Mouse (Mus musculus): ENCODE data around the gene Pitpnm2. TPM values are rescaled to one million over a fixed set of nuclear protein-coding genes. Genes with fewer than 3 reads are reported as not detected.

The Pitpnm2 gene
- polyA plus RNA-seq, 1 experiment from 2014 or later = 7.5 TPM

DNA sequence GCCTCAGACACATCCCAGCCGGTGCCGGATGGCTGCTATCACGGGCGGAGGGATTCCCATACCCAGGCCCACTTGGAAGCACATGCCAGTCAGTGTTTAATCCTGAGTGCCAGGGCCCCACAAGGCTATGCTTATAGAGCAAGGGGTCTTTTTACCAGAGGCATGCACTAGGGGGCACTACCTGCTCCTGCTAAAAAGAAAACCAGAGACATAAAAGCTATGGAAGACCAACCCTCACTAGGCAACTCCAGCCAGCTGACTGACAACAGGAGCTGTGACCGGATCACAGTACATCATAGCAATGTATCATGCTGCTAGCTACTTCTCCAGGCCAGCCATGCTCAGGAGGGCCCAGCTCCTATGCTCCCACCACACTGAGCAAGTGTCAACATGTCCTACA, 87.0 kb downstream of the Pitpnm2 start:
- WGBS = 40% methylated on average over 5 of the region's 5 CpGs
- no peak for ATAC-seq (ENCODE audit: insufficient number of reproducible peaks, low FRiP score)
- H3K27ac ChIP-seq (ENCODE audit: poor library complexity, severe bottlenecking) = peak overlapping the region; percentile 75
- no peak overlapping the region for H3K4me3 ChIP-seq
- H3K27me3 ChIP-seq (replicated peaks) = no peaks in the 10 kb centered on the region
- H3K4me1 ChIP-seq (replicated peaks) = peaks cover 92% of the 10 kb centered on the region
- no peaks in the 10 kb centered on the region for H3K9me3 ChIP-seq (replicated peaks)
- H3K4me2 ChIP-seq = peak overlapping the region; percentile 29; the same call in 1 of the 2 replicates
- no peak overlapping the region for H3K9ac ChIP-seq
- no peaks in the 10 kb centered on the region for H3K36me3 ChIP-seq

DNA sequence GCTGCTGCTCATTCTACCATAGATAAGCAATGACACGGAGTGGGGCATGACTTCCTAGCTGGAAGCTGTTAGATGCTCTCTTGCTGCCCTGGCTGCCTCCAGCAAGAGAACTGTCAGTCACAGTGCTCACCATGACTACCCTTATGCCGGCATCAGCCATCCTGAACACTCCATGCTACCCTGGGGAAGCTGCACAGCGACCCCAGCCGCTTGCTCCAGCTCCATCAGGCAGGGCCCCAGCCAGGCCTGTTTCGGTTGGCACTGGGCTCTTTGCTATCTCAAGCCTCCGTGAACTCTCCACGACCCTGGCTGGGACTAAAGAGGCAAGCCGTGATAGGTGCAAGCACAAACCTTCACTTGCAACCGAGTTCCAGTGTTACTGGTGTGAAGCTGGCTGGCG, 87.7 kb downstream of the Pitpnm2 start:
- peak overlapping the region; percentile 29; the same call in 1 of the 2 replicates for H3K4me2 ChIP-seq
- peak overlapping the region; percentile 75 for H3K27ac ChIP-seq (ENCODE audit: poor library complexity, severe bottlenecking)
- peak; percentile 74 for ATAC-seq (ENCODE audit: insufficient number of reproducible peaks, low FRiP score)
- WGBS = 13% methylated on average over 10 of the region's 10 CpGs
- H3K27me3 ChIP-seq (replicated peaks) = no peaks in the 10 kb centered on the region
- H3K9ac ChIP-seq = no peak overlapping the region
- H3K36me3 ChIP-seq = no peaks in the 10 kb centered on the region
- H3K9me3 ChIP-seq (replicated peaks) = no peaks in the 10 kb centered on the region
- no peak overlapping the region for H3K4me3 ChIP-seq
- H3K4me1 ChIP-seq (replicated peaks) = peaks cover 85% of the 10 kb centered on the region

- H3K4me3 ChIP-seq = no peak overlapping the region
- 31% methylated on average over 7 of the region's 7 CpGs for WGBS
- no peaks in the 10 kb centered on the region for H3K9me3 ChIP-seq (replicated peaks)
- H3K36me3 ChIP-seq = no peaks in the 10 kb centered on the region
- no peak overlapping the region; the same call in 1 of the 2 replicates for H3K4me2 ChIP-seq
- ATAC-seq (ENCODE audit: insufficient number of reproducible peaks, low FRiP score) = no peak
- H3K27ac ChIP-seq (ENCODE audit: poor library complexity, severe bottlenecking) = peak overlapping the region; percentile 22
- peaks cover 68% of the 10 kb centered on the region for H3K4me1 ChIP-seq (replicated peaks)
- H3K27me3 ChIP-seq (replicated peaks) = no peaks in the 10 kb centered on the region
- H3K9ac ChIP-seq = peak overlapping the region; percentile 33; the same call in 1 of the 2 replicates
Observed at GRCm38 (mm10) chr5:124159453-124159852, 90.1 kb downstream of the Pitpnm2 start.

DNA sequence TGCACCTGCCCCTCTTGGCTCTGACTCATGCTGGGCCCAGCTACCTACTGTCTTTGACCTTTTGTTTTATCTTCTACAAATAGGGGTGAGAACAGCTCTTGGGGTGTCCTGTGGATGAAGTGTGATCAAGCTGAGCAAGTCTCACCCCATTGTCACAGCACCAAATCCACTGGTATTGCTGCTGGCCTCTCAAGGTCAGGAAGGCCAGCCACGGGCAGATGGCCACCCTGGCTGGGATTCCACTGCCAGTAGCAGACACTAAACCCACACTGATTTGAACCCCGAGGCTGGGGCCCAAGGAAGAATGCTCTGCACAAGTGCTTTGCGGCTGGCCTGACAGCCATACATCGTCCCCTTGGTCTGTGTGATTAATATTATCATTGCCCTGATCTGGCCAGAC, 91.3 kb downstream of the Pitpnm2 start:
- Histone ChIP-seq H3K27ac (ENCODE audit: poor library complexity, severe bottlenecking) (0 out of 2 replicates have a peak overlapping the region, but pooled peaks have one; percentile 14), H3K36me3 (no peaks in the 10 kb centered on the region), H3K4me3 (no peak overlapping the region), H3K27me3 (replicated peaks) (no peaks in the 10 kb centered on the region), H3K4me1 (replicated peaks) (peaks cover 60% of the 10 kb centered on the region), H3K4me2 (no peak overlapping the region), H3K9me3 (replicated peaks) (no peaks in the 10 kb centered on the region), H3K9ac (peak overlapping the region; percentile 6; the same call in 1 of the 2 replicates)
- ATAC-seq (ENCODE audit: insufficient number of reproducible peaks, low FRiP score) = no peak
- WGBS = 47% methylated on average over 4 of the region's 4 CpGs

GRCm38 (mm10) chr5:124155943-124156342, 93.6 kb downstream of the Pitpnm2 start:
- WGBS = 45% methylated on average over 5 of the region's 5 CpGs
- H3K9ac ChIP-seq = no peak overlapping the region
- H3K36me3 ChIP-seq = peaks cover 21% of the 10 kb centered on the region
- no peak overlapping the region for H3K4me3 ChIP-seq
- H3K4me2 ChIP-seq = no peak overlapping the region
- peaks cover 39% of the 10 kb centered on the region for H3K4me1 ChIP-seq (replicated peaks)
- H3K9me3 ChIP-seq (replicated peaks) = no peaks in the 10 kb centered on the region
- ATAC-seq (ENCODE audit: insufficient number of reproducible peaks, low FRiP score) = no peak
- no peaks in the 10 kb centered on the region for H3K27me3 ChIP-seq (replicated peaks)
- H3K27ac ChIP-seq (ENCODE audit: poor library complexity, severe bottlenecking) = no peak overlapping the region

DNA sequence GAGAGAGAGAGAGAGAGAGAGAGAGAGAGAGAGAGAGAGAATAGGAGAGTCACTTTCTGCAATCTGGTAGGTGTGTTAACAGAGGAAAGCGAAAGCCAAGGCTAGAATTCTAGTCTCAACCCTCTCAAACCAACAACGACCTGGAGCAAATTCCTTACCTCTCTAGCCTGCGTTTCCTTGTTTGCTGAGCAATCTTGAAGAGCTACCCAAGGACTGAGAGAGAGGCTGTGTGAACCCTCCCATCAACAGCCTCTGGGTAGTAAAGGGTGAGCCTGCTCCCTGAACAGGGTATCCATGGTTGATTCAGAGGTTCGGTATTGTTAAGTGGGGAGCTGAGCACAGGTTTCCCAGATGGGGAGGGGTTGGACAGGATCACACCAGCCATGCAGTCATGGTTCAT, 96.8 kb downstream of the Pitpnm2 start:
- no peak overlapping the region for H3K4me2 ChIP-seq
- H3K4me1 ChIP-seq (replicated peaks) = peaks cover 10% of the 10 kb centered on the region
- ATAC-seq (ENCODE audit: insufficient number of reproducible peaks, low FRiP score) = no peak
- WGBS = 77% methylated on average over 4 of the region's 4 CpGs
- no peak overlapping the region for H3K9ac ChIP-seq
- no peaks in the 10 kb centered on the region for H3K27me3 ChIP-seq (replicated peaks)
- H3K36me3 ChIP-seq = peaks cover 34% of the 10 kb centered on the region
- H3K9me3 ChIP-seq (replicated peaks) = no peaks in the 10 kb centered on the region
- H3K27ac ChIP-seq (ENCODE audit: poor library complexity, severe bottlenecking) = no peak overlapping the region
- H3K4me3 ChIP-seq = no peak overlapping the region

DNA sequence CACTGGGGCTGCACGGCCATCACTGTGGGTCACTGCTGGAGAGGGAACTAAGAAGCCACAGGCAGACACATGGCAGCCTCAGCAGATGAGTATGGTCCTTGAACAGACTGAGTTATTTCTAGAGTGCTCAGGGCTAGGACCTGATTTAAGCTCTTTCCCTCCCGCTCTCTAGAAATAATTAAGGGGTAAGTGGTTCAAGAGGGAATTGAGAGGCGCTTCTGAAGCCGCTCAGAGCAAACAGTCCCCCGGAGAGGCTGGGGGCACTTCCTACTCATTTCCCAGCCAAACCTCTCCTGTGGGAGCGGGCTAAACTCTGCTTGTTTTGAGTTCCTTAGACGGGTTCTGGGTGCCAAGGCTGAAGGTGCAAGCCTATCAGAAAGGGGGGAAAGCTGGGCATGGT, 98.7 kb downstream of the Pitpnm2 start:
- H3K27me3 ChIP-seq (replicated peaks) = no peaks in the 10 kb centered on the region
- H3K4me1 ChIP-seq (replicated peaks) = peaks cover 15% of the 10 kb centered on the region
- WGBS = 73% methylated on average over 7 of the region's 7 CpGs
- H3K4me3 ChIP-seq = no peak overlapping the region
- no peak overlapping the region for H3K27ac ChIP-seq (ENCODE audit: poor library complexity, severe bottlenecking)
- H3K4me2 ChIP-seq = no peak overlapping the region
- no peaks in the 10 kb centered on the region for H3K9me3 ChIP-seq (replicated peaks)
- no peak overlapping the region for H3K9ac ChIP-seq
- no peak for ATAC-seq (ENCODE audit: insufficient number of reproducible peaks, low FRiP score)
- peaks cover 40% of the 10 kb centered on the region for H3K36me3 ChIP-seq

DNA sequence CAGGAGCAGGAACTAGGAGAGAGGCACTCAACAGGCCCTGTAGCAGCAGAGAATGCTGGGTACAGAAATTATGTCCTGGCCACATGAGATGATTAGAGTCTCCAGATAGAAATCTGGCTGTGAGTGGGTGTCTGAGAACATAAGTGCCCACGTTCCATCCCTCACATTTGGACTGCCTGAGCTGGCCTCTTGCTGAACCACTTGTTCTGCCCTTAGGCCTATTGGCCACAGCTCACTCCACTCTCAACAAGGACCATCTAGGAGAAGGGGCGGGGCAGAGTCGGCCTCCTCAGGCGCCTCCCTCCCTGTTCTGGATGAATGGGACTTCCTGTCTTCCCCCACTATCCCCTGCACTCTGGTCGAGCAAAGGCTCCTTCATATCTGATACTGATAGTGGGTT, 100.5 kb downstream of the Pitpnm2 start:
- no peaks in the 10 kb centered on the region for H3K9me3 ChIP-seq (replicated peaks)
- H3K4me2 ChIP-seq = no peak overlapping the region
- peaks cover 12% of the 10 kb centered on the region for H3K4me1 ChIP-seq (replicated peaks)
- H3K36me3 ChIP-seq = peaks cover 51% of the 10 kb centered on the region
- no peaks in the 10 kb centered on the region for H3K27me3 ChIP-seq (replicated peaks)
- WGBS = 45% methylated on average over 5 of the region's 5 CpGs
- H3K9ac ChIP-seq = no peak overlapping the region
- H3K4me3 ChIP-seq = no peak overlapping the region
- no peak for ATAC-seq (ENCODE audit: insufficient number of reproducible peaks, low FRiP score)
- no peak overlapping the region for H3K27ac ChIP-seq (ENCODE audit: poor library complexity, severe bottlenecking)

GRCm38 (mm10) chr5:124138066-124138465, 111.5 kb downstream of the Pitpnm2 start:
- WGBS = 63% methylated on average over 7 of the region's 7 CpGs
- H3K36me3 ChIP-seq = peaks cover 81% of the 10 kb centered on the region
- no peak overlapping the region for H3K27ac ChIP-seq (ENCODE audit: poor library complexity, severe bottlenecking)
- no peaks in the 10 kb centered on the region for H3K9me3 ChIP-seq (replicated peaks)
- no peak overlapping the region for H3K4me2 ChIP-seq
- no peaks in the 10 kb centered on the region for H3K27me3 ChIP-seq (replicated peaks)
- ATAC-seq (ENCODE audit: insufficient number of reproducible peaks, low FRiP score) = peak; percentile 37
- H3K4me1 ChIP-seq (replicated peaks) = peaks cover 16% of the 10 kb centered on the region
- H3K9ac ChIP-seq = no peak overlapping the region
- H3K4me3 ChIP-seq = no peak overlapping the region

DNA sequence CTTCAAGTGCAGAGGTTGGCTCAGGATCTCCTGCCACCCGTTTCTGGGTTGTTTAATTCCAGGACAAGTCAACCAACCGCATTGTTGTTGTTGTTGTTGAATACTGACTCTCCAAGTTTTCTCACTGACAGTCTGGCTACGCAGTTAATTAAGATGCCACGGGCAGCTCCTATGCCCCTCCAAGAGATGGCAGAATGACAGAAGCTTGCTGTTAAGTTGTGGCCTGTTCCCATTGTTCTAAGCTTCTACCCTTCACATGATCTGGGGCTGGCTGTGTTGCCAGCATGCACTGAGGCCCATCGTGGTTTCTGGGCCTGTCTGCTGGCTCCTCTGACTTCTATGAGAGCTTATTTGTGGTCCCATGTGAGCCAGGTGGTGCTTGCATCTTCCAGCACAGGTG, 115.3 kb downstream of the Pitpnm2 start:
- H3K9me3 ChIP-seq (replicated peaks) = no peaks in the 10 kb centered on the region
- 77% methylated on average over 5 of the region's 5 CpGs for WGBS
- ATAC-seq (ENCODE audit: insufficient number of reproducible peaks, low FRiP score) = no peak
- peaks cover 90% of the 10 kb centered on the region for H3K36me3 ChIP-seq
- no peak overlapping the region for H3K27ac ChIP-seq (ENCODE audit: poor library complexity, severe bottlenecking)
- H3K9ac ChIP-seq = no peak overlapping the region
- H3K4me3 ChIP-seq = no peak overlapping the region
- H3K27me3 ChIP-seq (replicated peaks) = no peaks in the 10 kb centered on the region
- H3K4me1 ChIP-seq (replicated peaks) = peaks cover 16% of the 10 kb centered on the region
- no peak overlapping the region for H3K4me2 ChIP-seq

GRCm38 (mm10) chr5:124125093-124125492, 124.5 kb downstream of the Pitpnm2 start:
- H3K9me3 ChIP-seq (replicated peaks) = no peaks in the 10 kb centered on the region
- 71% methylated on average over 11 of the region's 11 CpGs for WGBS
- no peak overlapping the region for H3K27ac ChIP-seq (ENCODE audit: poor library complexity, severe bottlenecking)
- H3K9ac ChIP-seq = no peak overlapping the region
- peaks cover 100% of the 10 kb centered on the region for H3K36me3 ChIP-seq
- no peaks in the 10 kb centered on the region for H3K27me3 ChIP-seq (replicated peaks)
- H3K4me3 ChIP-seq = no peak overlapping the region
- H3K4me2 ChIP-seq = no peak overlapping the region
- no peaks in the 10 kb centered on the region for H3K4me1 ChIP-seq (replicated peaks)
- no peak for ATAC-seq (ENCODE audit: insufficient number of reproducible peaks, low FRiP score)

- no peak for ATAC-seq (ENCODE audit: insufficient number of reproducible peaks, low FRiP score)
- H3K27me3 ChIP-seq (replicated peaks) = no peaks in the 10 kb centered on the region
- H3K9ac ChIP-seq = no peak overlapping the region
- H3K9me3 ChIP-seq (replicated peaks) = no peaks in the 10 kb centered on the region
- H3K4me1 ChIP-seq (replicated peaks) = peaks cover 12% of the 10 kb centered on the region
- peaks cover 100% of the 10 kb centered on the region for H3K36me3 ChIP-seq
- H3K4me3 ChIP-seq = no peak overlapping the region
- H3K27ac ChIP-seq (ENCODE audit: poor library complexity, severe bottlenecking) = no peak overlapping the region
- 90% methylated on average over 18 of the region's 18 CpGs for WGBS
- no peak overlapping the region for H3K4me2 ChIP-seq
Observed at GRCm38 (mm10) chr5:124122357-124122756, 127.2 kb downstream of the Pitpnm2 start.
